Mouse (Mus musculus) lung, postnatal 0 days (tissue): ENCODE results near the gene Rraga. TPM values are rescaled to one million over a fixed set of nuclear protein-coding genes. Genes with fewer than 3 reads are reported as not detected.

Source experiments
- ATAC-seq: fragments of 200-750 bp; cut with Nextera tagmentation; 2 replicates; pipeline ENCODE4 v1.8.0; 2017; ENCODE audit warnings: moderate library complexity
- DNase-seq: peaks from one replicate; pipeline ENCODE4 v3.0.0-alpha.2; 2016; ENCODE audit warnings: low spot score
- H3K27ac ChIP-seq: fragments of 300-500 bp; sonication (generic); 2 replicates; pipeline ENCODE4 v1.5.1; 2014; ENCODE audit warnings: antibody characterized with exemption, mild to moderate bottlenecking, low read length, mixed read lengths
- H3K27me3 ChIP-seq: fragments of 300-500 bp; sonication (generic); replicated peaks from 2 replicates; pipeline ENCODE4 v1.6.1; 2014; ENCODE audit warnings: low read length, mixed read lengths; ENCODE audit not compliant: insufficient read depth
- H3K36me3 ChIP-seq: fragments of 300-500 bp; sonication (generic); 2 replicates; pipeline ENCODE4 v1.6.1; 2014; ENCODE audit warnings: low read length, mixed read lengths; ENCODE audit not compliant: insufficient read depth
- H3K4me1 ChIP-seq: fragments of 300-500 bp; sonication (generic); 2 replicates; pipeline ENCODE4 v1.6.1; 2014; ENCODE audit warnings: antibody characterized with exemption, low read depth, low read length, mixed read lengths; ENCODE audit not compliant: insufficient read depth
- H3K4me2 ChIP-seq: fragments of 300-500 bp; sonication (generic); replicated peaks from 2 replicates; pipeline ENCODE4 v1.6.1; 2014; ENCODE audit warnings: low read depth, mild to moderate bottlenecking, low read length, moderate library complexity, mixed read lengths
- H3K4me3 ChIP-seq: fragments of 300-500 bp; sonication (generic); 2 replicates; pipeline ENCODE4 v1.5.1; 2014; ENCODE audit warnings: low read depth, low read length
- H3K9ac ChIP-seq: fragments of 300-500 bp; sonication (generic); replicated peaks from 2 replicates; pipeline ENCODE4 v1.6.1; 2014; ENCODE audit warnings: low read depth, mild to moderate bottlenecking
- H3K9me3 ChIP-seq: fragments of 300-500 bp; sonication (generic); 2 replicates; pipeline ENCODE4 v1.6.1; 2016; ENCODE audit warnings: low read length, mixed read lengths
- CTCF ChIP-seq: IDR thresholded peaks from 2 replicates; pipeline ENCODE4 v1.5.1; 2016; ENCODE audit warnings: antibody characterized with exemption, mild to moderate bottlenecking
- EP300 ChIP-seq: IDR thresholded peaks from 2 replicates; pipeline ENCODE4 v1.6.1; 2016; ENCODE audit warnings: antibody characterized with exemption, mild to moderate bottlenecking, control low read depth
- WGBS: fragments of 180-500 bp; shearing (Covaris S2); extraction: QIAGEN DNeasy Blood & Tissue Kit; methylation state at CpG from one replicate; pipeline ENCODE4 v1.1.7; 2014; 5-methylcytosine and 5-hydroxymethylcytosine counted together
- polyA plus RNA-seq: library from polyadenylated mRNA; unstranded; fragments of >200 nt; fragmentation: Nextera tagmentation; extraction: Ambion mirVana; gene quantifications from 2 replicates; pipeline ENCODE4 v1.2.1, GENCODE M21; 2015

The Rraga gene
- 57.3 and 60.0 TPM in 2 replicates for polyA plus RNA-seq

DNA sequence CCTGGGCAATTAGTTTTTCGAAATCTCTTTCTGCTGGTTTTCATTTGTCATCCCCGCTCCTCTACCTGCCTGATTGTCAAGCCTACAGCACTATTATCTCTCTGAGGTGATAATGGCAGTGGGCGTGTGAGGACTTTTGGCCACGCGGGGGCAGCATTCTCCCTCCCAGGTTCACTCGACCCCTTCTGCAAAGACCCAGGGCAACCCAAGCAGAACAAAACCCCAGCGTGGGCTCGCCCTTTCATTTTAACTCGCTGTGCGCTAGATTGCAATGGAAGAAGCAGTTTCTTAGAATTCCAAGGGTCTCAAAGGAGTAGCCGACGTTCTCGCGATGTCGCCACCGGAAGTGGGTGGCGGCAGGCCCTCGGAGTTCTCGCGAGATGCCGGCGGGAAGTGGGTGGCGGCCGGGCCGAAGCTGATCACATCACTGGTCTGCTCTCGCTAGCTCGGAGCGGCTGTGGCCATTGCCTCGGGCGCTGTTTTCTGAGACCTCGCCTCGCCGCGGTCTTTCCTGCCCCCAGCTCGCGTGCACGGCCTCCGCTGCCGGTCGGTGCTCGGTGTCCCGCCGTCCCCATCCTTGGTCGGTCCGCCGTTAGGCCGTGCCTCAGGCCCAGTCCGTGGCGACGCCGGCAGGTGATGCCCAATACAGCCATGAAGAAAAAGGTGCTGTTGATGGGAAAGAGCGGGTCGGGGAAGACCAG is at the start of gene Rraga:
TSS of gene Rraga (plus strand) at position 386 of the 701 bp plus-strand sequence.
- under 1% methylated on average over 53 of the region's 53 CpGs for WGBS
- ATAC-seq (peak; percentile 99), DNase-seq (peak; percentile 96)
- Histone ChIP-seq H3K27ac (peak within 1 kb of the TSS; percentile 97), H3K4me1 (peaks cover 7% of the 10 kb centered on the region), H3K9ac (peak within 1 kb of the TSS; percentile 96), H3K9me3 (no peaks in the 10 kb centered on the region), H3K36me3 (no peaks in the 10 kb centered on the region), H3K27me3 (no peaks in the 10 kb centered on the region), H3K4me2 (peak within 1 kb of the TSS; percentile 80), H3K4me3 (peak within 1 kb of the TSS; percentile 86)
- peak; percentile 99 for TF ChIP-seq EP300
- TF ChIP-seq CTCF, result peak; percentile 81

DNA sequence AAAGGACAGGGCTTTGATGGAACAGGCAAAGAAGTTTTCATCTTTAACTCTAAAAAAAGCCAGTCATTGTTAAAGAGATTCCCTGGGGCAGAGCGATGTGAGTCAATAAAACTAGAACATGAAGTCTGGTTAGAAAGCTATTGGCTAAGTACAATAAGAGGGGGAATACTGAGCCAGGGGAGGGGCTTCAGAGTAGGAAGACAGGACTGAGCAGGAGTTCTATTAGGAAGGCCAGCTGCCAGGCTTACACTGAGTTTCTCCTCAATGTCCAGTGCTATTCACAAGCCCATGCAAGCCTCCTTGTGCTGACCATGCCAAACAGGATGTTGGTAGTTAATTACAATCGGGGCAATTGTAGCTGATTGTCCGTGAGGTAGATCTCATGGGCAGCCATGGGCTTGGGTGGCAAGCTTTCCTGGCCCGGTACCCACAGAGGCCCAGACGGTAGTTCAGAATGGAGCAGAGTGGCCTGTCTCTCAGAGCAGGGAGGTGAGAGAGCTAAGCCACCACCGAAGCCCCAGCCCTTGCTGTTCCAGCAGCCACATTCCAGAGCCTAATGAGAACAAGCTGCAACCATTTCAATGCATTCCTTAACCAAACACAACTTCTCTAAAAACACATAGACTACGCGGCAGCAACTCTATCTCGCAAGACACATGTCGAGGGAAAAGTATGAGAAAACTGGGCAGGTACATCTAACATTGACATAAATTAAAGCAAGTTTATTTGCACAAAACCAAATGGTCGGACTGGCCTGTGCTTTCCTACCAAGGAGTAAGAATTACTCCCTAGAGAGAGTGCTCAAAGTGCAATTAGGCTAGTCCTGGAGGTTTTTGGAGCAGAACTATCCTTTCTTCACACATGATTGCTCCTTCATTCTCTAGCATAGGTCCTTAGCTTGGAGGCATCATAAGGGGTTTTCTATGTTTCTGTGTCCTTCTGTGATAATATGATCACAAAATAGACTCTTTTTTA is 48.0 kb upstream of the Rraga start:
- Histone ChIP-seq H3K4me3 (no peak overlapping the region), H3K27me3 (no peaks in the 10 kb centered on the region), H3K9me3 (no peaks in the 10 kb centered on the region), H3K36me3 (no peaks in the 10 kb centered on the region), H3K4me2 (no peak overlapping the region), H3K4me1 (no peaks in the 10 kb centered on the region), H3K27ac (0 out of 2 replicates have a peak overlapping the region, but pooled peaks have one; percentile 26), H3K9ac (no peak overlapping the region)
- WGBS, result 38% methylated on average over 11 of the region's 11 CpGs
- peak; percentile 52 for DNase-seq
- ATAC-seq, result peak; percentile 66
- TF ChIP-seq EP300, result no peak
- no peak for TF ChIP-seq CTCF

DNA sequence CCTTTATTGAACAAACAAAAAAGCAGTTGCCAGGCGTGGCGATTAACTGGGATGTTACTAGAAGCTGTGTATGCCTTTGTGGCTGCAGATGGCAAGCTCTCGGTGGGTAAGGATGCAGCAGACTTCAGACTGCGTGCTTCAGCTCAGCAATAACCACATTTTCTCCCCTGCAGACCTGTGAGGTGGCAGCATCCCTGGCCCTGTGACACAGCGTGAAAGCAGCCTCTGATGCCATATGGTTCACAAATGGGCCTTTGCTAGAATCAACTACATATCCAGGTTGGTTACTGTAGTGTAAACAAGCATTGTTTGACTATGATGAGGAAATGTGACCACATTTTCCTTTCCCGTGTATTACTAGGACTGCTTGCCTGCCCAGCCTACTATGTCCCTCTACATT is 46.3 kb upstream of the Rraga start:
- TF ChIP-seq EP300, result no peak
- no peak for TF ChIP-seq CTCF
- WGBS, result 69% methylated on average over 6 of the region's 6 CpGs
- Histone ChIP-seq H3K27ac (no peak overlapping the region), H3K4me2 (no peak overlapping the region), H3K4me3 (no peak overlapping the region), H3K27me3 (no peaks in the 10 kb centered on the region), H3K9ac (no peak overlapping the region), H3K9me3 (no peaks in the 10 kb centered on the region), H3K4me1 (no peaks in the 10 kb centered on the region), H3K36me3 (no peaks in the 10 kb centered on the region)
- ATAC-seq (no peak), DNase-seq (no peak)

DNA sequence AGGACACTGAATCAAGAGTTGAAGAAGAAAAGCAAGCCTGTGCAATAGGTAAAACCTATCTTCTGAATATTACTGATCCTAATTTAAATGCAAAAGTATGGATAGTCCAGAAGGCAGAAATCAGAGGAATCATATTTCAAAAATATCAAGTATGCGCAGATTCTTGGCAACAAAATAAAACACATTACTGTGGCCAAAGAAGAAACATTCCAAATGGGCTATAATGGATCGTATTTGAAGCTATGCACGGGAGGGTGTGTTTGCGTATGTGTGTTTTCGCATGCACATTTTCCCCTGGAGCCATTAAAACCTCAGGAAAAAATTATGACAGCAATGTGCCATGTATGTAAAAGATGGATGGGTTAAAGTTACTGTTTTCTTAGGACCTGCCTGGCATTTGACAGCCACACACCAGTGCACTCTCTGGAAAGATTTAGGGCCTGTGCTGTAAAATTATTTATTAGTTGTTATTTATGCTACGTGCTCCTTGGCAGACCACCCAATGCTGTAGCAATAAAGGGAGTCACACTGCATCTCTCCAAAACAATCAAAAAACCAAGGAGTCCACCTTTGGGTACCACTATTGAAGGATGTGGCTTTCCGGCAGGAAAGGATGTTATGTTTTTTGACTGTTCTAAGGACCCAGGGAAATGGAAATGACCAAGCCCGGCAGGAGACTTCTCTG is 41.9 kb upstream of the Rraga start:
- Histone ChIP-seq H3K4me1 (no peaks in the 10 kb centered on the region), H3K9me3 (no peaks in the 10 kb centered on the region), H3K27me3 (no peaks in the 10 kb centered on the region), H3K27ac (no peak overlapping the region), H3K36me3 (no peaks in the 10 kb centered on the region), H3K4me2 (no peak overlapping the region), H3K4me3 (no peak overlapping the region), H3K9ac (no peak overlapping the region)
- DNase-seq (peak; percentile 17), ATAC-seq (no peak)
- no peak for TF ChIP-seq CTCF
- TF ChIP-seq EP300, result no peak
- WGBS, result 65% methylated on average over 8 of the region's 8 CpGs

DNA sequence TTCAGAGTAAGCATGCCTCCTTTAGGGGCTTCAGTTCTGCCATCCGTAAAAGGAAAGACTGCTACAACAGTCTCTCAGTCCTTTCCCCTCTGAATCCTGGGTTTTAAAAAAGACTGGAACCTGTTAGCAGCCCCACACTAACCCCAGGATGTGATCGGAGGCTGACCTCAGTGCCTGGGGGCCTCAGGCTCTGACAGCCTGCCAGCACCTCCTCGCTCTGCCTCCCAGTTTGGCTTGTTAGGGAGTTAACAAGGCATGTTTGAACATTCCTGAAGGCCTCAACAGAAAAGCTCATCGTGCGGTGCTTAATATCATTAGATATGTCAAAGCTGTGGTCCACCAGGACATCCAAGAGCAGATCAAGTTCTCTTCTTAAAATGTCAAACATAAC is 41.4 kb upstream of the Rraga start:
- Histone ChIP-seq H3K27ac (no peak overlapping the region), H3K9me3 (no peaks in the 10 kb centered on the region), H3K9ac (no peak overlapping the region), H3K27me3 (no peaks in the 10 kb centered on the region), H3K4me2 (no peak overlapping the region), H3K4me3 (no peak overlapping the region), H3K4me1 (no peaks in the 10 kb centered on the region), H3K36me3 (no peaks in the 10 kb centered on the region)
- DNase-seq (no peak), ATAC-seq (no peak)
- TF ChIP-seq CTCF (no peak), EP300 (no peak)
- 58% methylated on average over 5 of the region's 5 CpGs for WGBS

DNA sequence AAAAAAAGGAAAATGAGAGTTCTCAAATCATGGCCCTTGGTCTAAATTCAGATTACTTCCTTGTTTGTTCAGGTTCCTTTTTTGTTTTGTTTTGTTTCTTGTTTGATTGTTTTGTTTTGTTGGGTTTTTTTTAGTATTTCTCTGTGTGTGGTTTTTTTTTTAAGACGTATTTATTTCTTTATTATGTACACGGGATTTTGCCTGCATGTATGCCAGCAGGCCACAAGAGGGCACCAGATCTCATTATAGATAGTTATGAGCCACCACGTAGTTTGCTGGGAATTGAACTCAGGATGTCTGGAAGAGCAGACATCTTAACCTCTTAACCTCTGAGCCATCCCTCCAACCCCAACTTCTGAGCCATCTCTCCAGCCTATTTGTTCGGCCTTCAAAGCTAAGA is 37.5 kb upstream of the Rraga start:
- no peaks in the 10 kb centered on the region for H3K27me3 ChIP-seq
- ATAC-seq (no peak), DNase-seq (peak; percentile 67)
- no peaks in the 10 kb centered on the region for H3K9me3 ChIP-seq
- TF ChIP-seq EP300 (no peak), CTCF (peak; percentile 70)
- no peak overlapping the region for H3K4me3 ChIP-seq
- no peak overlapping the region for H3K9ac ChIP-seq
- no peaks in the 10 kb centered on the region for H3K4me1 ChIP-seq
- 42% methylated on average over 4 of the region's 4 CpGs for WGBS
- no peak overlapping the region for H3K27ac ChIP-seq
- H3K36me3 ChIP-seq, result no peaks in the 10 kb centered on the region
- no peak overlapping the region for H3K4me2 ChIP-seq
